Mouse (Mus musculus): ENCODE measurements around the gene Mucl3. TPM values are rescaled to one million over a fixed set of nuclear protein-coding genes. Genes with fewer than 3 reads are reported as not detected.

Mucl3 gene
- polyA plus RNA-seq, 1 experiment from 2014 or later: 0.08 TPM

DNA sequence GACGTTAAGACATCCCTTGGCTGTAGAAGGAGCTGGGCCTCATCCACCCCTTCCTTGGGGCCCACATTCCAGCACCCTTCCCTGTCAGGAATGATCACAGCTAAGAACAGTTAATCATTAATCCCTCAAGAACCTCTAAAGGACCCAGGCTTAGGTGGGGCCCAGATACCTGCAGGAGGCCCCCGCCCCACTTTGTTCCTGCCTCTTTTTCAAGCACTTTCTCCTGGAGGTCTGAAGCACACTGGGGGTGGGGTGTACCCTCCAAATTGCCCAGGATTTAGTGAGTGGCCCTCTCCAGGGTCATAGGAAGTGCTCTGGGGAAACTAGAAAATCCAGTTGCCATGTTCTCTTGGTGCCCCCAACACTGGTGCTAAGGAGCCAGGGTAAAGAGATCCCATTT lies 5.9 kb upstream of the Mucl3 start:
- Histone ChIP-seq H3K9me3 (ENCODE audit: control insufficient read depth, low read length) (no peaks in the 10 kb centered on the region), H3K4me1 (ENCODE audit: control insufficient read depth, insufficient read depth, low read length) (no peaks in the 10 kb centered on the region), H3K4me3 (ENCODE audit: low read depth, low read length) (no peak overlapping the region), H3K9ac (ENCODE audit: low read depth, low read length) (no peak overlapping the region), H3K27ac (replicated peaks; ENCODE audit: low read depth, low read length) (no peak overlapping the region), H3K4me2 (ENCODE audit: low read depth, low read length) (no peak overlapping the region), H3K36me3 (ENCODE audit: control insufficient read depth, insufficient read depth, low read length) (no peaks in the 10 kb centered on the region), H3K27me3 (replicated peaks; ENCODE audit: control insufficient read depth, insufficient read depth, low read length) (no peaks in the 10 kb centered on the region)
- 64% methylated on average over 2 of the region's 2 CpGs for WGBS
- DNase-seq (ENCODE audit: low spot score) (peak; percentile 6), ATAC-seq (ENCODE audit: low read depth) (no peak)

DNA sequence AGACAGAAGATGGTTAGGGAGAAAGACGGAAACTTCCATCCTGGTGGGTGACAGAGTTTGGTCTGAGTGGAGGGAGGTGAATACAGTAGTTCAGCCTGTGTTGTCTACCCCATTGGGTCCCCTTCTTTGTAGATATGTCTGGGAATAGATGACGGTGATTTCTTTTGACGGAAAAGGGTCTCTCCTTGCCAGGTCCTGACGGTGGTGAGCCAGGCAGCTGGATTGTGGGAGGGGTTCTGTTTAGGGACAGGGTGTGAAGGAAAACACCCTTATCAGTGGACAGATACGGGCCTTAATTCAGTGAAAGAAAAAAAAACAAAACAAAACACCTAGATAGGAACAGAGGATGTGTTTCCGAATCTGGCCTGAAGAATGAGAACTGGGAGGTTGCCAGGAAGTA lies 4.1 kb downstream of the Mucl3 start:
- Histone ChIP-seq H3K4me3 (ENCODE audit: low read depth, low read length) (no peak overlapping the region), H3K36me3 (ENCODE audit: control insufficient read depth, insufficient read depth, low read length) (no peaks in the 10 kb centered on the region), H3K27ac (replicated peaks; ENCODE audit: low read depth, low read length) (peak overlapping the region; percentile 66), H3K27me3 (replicated peaks; ENCODE audit: control insufficient read depth, insufficient read depth, low read length) (no peaks in the 10 kb centered on the region), H3K9ac (ENCODE audit: low read depth, low read length) (no peak overlapping the region), H3K4me2 (ENCODE audit: low read depth, low read length) (peak overlapping the region; percentile 29), H3K4me1 (ENCODE audit: control insufficient read depth, insufficient read depth, low read length) (0 out of 2 replicates have a peak, but pooled peaks cover 7% of the 10 kb centered on the region), H3K9me3 (ENCODE audit: control insufficient read depth, low read length) (no peaks in the 10 kb centered on the region)
- DNase-seq (ENCODE audit: low spot score) (no peak), ATAC-seq (ENCODE audit: low read depth) (no peak)
- 74% methylated on average over 6 of the region's 6 CpGs for WGBS

- H3K4me3 ChIP-seq (ENCODE audit: low read depth, low read length): no peak overlapping the region
- no peak overlapping the region for H3K9ac ChIP-seq (ENCODE audit: low read depth, low read length)
- H3K9me3 ChIP-seq (ENCODE audit: control insufficient read depth, low read length): no peaks in the 10 kb centered on the region
- peak overlapping the region; percentile 39 for H3K4me2 ChIP-seq (ENCODE audit: low read depth, low read length)
- no peaks in the 10 kb centered on the region for H3K27me3 ChIP-seq (replicated peaks; ENCODE audit: control insufficient read depth, insufficient read depth, low read length)
- H3K27ac ChIP-seq (replicated peaks; ENCODE audit: low read depth, low read length): peak overlapping the region; percentile 66
- 23% methylated on average over 14 of the region's 14 CpGs for WGBS
- peak; percentile 95 for DNase-seq (ENCODE audit: low spot score)
- H3K4me1 ChIP-seq (ENCODE audit: control insufficient read depth, insufficient read depth, low read length): 0 out of 2 replicates have a peak, but pooled peaks cover 7% of the 10 kb centered on the region
- peak; percentile 94 for ATAC-seq (ENCODE audit: low read depth)
- H3K36me3 ChIP-seq (ENCODE audit: control insufficient read depth, insufficient read depth, low read length): no peaks in the 10 kb centered on the region
Measured at GRCm38 (mm10) chr17:35638475-35639190, 4.9 kb downstream of the Mucl3 start.

GRCm38 (mm10) chr17:35636363-35636762 lies 7.1 kb downstream of the Mucl3 start:
- Histone ChIP-seq H3K27ac (replicated peaks; ENCODE audit: low read depth, low read length) (no peak overlapping the region), H3K9me3 (ENCODE audit: control insufficient read depth, low read length) (no peaks in the 10 kb centered on the region), H3K4me3 (ENCODE audit: low read depth, low read length) (peak overlapping the region; percentile 43), H3K4me2 (ENCODE audit: low read depth, low read length) (peak overlapping the region; percentile 76), H3K4me1 (ENCODE audit: control insufficient read depth, insufficient read depth, low read length) (0 out of 2 replicates have a peak, but pooled peaks cover 7% of the 10 kb centered on the region), H3K36me3 (ENCODE audit: control insufficient read depth, insufficient read depth, low read length) (no peaks in the 10 kb centered on the region), H3K9ac (ENCODE audit: low read depth, low read length) (no peak overlapping the region), H3K27me3 (replicated peaks; ENCODE audit: control insufficient read depth, insufficient read depth, low read length) (no peaks in the 10 kb centered on the region)
- 40% methylated on average over 5 of the region's 5 CpGs for WGBS
- ATAC-seq (ENCODE audit: low read depth): no peak
- peak; percentile 51 for DNase-seq (ENCODE audit: low spot score)

DNA sequence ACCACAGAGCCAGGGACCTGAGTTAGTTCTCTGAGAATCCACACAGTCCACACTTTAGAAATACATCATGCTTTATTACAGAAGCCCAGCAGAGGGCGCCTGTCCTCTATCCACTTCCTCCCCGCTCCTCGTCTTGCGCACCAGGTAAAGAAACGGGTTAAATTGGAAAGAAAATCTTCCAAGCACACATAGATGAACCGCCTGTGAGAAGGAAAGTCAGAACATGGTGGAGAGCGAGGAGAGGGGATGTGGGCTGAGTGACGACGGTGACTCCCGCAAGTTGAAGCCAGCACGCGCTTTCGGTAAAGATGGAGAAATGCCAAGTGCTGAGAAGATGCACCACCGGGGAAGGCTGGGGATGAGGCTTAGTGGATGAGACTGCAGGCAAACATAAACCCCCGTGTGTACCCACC lies 7.8 kb downstream of the Mucl3 start:
- 2% methylated on average over 15 of the region's 15 CpGs for WGBS
- Histone ChIP-seq H3K4me1 (ENCODE audit: control insufficient read depth, insufficient read depth, low read length) (0 out of 2 replicates have a peak, but pooled peaks cover 7% of the 10 kb centered on the region), H3K36me3 (ENCODE audit: control insufficient read depth, insufficient read depth, low read length) (no peaks in the 10 kb centered on the region), H3K9me3 (ENCODE audit: control insufficient read depth, low read length) (no peaks in the 10 kb centered on the region), H3K27ac (replicated peaks; ENCODE audit: low read depth, low read length) (no peak overlapping the region), H3K9ac (ENCODE audit: low read depth, low read length) (peak overlapping the region; percentile 58; the same call in 1 of the 2 replicates), H3K4me3 (ENCODE audit: low read depth, low read length) (peak overlapping the region; percentile 43), H3K4me2 (ENCODE audit: low read depth, low read length) (peak overlapping the region; percentile 76), H3K27me3 (replicated peaks; ENCODE audit: control insufficient read depth, insufficient read depth, low read length) (no peaks in the 10 kb centered on the region)
- peak; percentile 82 for DNase-seq (ENCODE audit: low spot score)
- ATAC-seq (ENCODE audit: low read depth): peak; percentile 38

GRCm38 (mm10) chr17:35635202-35635601 lies 8.3 kb downstream of the Mucl3 start:
- H3K36me3 ChIP-seq (ENCODE audit: control insufficient read depth, insufficient read depth, low read length): no peaks in the 10 kb centered on the region
- no peaks in the 10 kb centered on the region for H3K27me3 ChIP-seq (replicated peaks; ENCODE audit: control insufficient read depth, insufficient read depth, low read length)
- DNase-seq (ENCODE audit: low spot score) (no peak), ATAC-seq (ENCODE audit: low read depth) (no peak)
- WGBS: 70% methylated on average over 3 of the region's 3 CpGs
- H3K27ac ChIP-seq (replicated peaks; ENCODE audit: low read depth, low read length): no peak overlapping the region
- 0 out of 2 replicates have a peak, but pooled peaks cover 7% of the 10 kb centered on the region for H3K4me1 ChIP-seq (ENCODE audit: control insufficient read depth, insufficient read depth, low read length)
- no peaks in the 10 kb centered on the region for H3K9me3 ChIP-seq (ENCODE audit: control insufficient read depth, low read length)
- H3K9ac ChIP-seq (ENCODE audit: low read depth, low read length): no peak overlapping the region
- H3K4me2 ChIP-seq (ENCODE audit: low read depth, low read length): no peak overlapping the region
- H3K4me3 ChIP-seq (ENCODE audit: low read depth, low read length): no peak overlapping the region

GRCm38 (mm10) chr17:35633992-35634391 lies 9.5 kb downstream of the Mucl3 start:
- Histone ChIP-seq H3K9ac (ENCODE audit: low read depth, low read length) (no peak overlapping the region), H3K4me2 (ENCODE audit: low read depth, low read length) (no peak overlapping the region), H3K4me3 (ENCODE audit: low read depth, low read length) (no peak overlapping the region), H3K27ac (replicated peaks; ENCODE audit: low read depth, low read length) (no peak overlapping the region), H3K36me3 (ENCODE audit: control insufficient read depth, insufficient read depth, low read length) (no peaks in the 10 kb centered on the region), H3K27me3 (replicated peaks; ENCODE audit: control insufficient read depth, insufficient read depth, low read length) (no peaks in the 10 kb centered on the region), H3K9me3 (ENCODE audit: control insufficient read depth, low read length) (no peaks in the 10 kb centered on the region), H3K4me1 (ENCODE audit: control insufficient read depth, insufficient read depth, low read length) (0 out of 2 replicates have a peak, but pooled peaks cover under 1% of the 10 kb centered on the region)
- ATAC-seq (ENCODE audit: low read depth) (peak; percentile 35; the same call in 1 of the 2 replicates), DNase-seq (ENCODE audit: low spot score) (peak; percentile 70)
- 28% methylated on average over 1 of the region's 1 CpGs for WGBS

DNA sequence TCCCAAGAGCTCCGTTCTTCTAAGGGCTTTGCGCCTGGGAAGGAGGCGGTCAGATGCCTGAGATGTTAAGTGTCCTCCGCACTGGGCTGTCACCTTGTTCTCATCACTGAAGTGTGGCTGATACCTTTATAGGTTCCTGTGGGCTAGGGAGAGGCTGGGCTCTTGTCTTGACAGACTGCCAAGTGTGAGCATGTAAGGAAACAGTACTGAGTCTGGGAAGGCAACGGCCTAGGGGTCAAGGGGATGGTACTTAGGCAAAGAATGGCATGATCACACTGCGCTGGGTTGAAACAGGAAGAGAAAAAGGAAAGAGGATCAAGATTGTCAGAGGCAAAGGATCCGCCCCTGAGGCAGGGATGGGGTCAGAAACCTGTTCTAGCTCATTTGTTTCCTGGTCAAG lies 17.0 kb downstream of the Mucl3 start, which contains the start of gene Gm9573:
Gene Gm9573 (minus strand): TSS at position 101 of the 400 bp plus-strand sequence.
- DNase-seq (ENCODE audit: low spot score) (no peak), ATAC-seq (ENCODE audit: low read depth) (no peak)
- no peaks in the 10 kb centered on the region for H3K9me3 ChIP-seq (ENCODE audit: control insufficient read depth, low read length)
- 80% methylated on average over 7 of the region's 7 CpGs for WGBS
- no peaks in the 10 kb centered on the region for H3K36me3 ChIP-seq (ENCODE audit: control insufficient read depth, insufficient read depth, low read length)
- H3K9ac ChIP-seq (ENCODE audit: low read depth, low read length): no peak within 1 kb of the TSS
- H3K27me3 ChIP-seq (replicated peaks; ENCODE audit: control insufficient read depth, insufficient read depth, low read length): no peaks in the 10 kb centered on the region
- H3K4me3 ChIP-seq (ENCODE audit: low read depth, low read length): no peak within 1 kb of the TSS
- no peaks in the 10 kb centered on the region for H3K4me1 ChIP-seq (ENCODE audit: control insufficient read depth, insufficient read depth, low read length)
- no peak within 1 kb of the TSS for H3K27ac ChIP-seq (replicated peaks; ENCODE audit: low read depth, low read length)
- no peak within 1 kb of the TSS for H3K4me2 ChIP-seq (ENCODE audit: low read depth, low read length)

DNA sequence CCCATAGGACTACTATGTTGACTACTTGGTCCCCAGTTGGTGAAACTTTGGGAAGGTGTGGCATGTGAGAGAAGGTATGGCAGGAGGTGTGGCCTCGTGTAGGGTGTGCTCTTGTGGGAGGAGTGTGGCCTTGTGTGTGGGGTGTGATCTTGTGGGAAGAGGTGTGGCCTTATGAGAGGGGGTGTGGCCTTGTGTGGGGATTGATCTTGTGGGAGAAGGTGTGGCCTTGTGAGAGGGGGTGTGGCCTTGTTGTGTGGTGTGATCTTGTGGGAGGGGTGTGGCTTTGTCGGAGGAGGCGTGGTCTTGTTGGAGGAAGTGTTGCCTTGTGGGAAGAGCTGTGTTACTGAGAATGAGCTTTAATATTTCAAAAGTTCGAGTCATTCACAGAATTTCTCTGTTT lies 26.4 kb downstream of the Mucl3 start:
- Histone ChIP-seq H3K4me2 (ENCODE audit: low read depth, low read length) (no peak overlapping the region), H3K4me1 (ENCODE audit: control insufficient read depth, insufficient read depth, low read length) (no peaks in the 10 kb centered on the region), H3K9me3 (ENCODE audit: control insufficient read depth, low read length) (no peaks in the 10 kb centered on the region), H3K27ac (replicated peaks; ENCODE audit: low read depth, low read length) (no peak overlapping the region), H3K27me3 (replicated peaks; ENCODE audit: control insufficient read depth, insufficient read depth, low read length) (no peaks in the 10 kb centered on the region), H3K9ac (ENCODE audit: low read depth, low read length) (no peak overlapping the region), H3K4me3 (ENCODE audit: low read depth, low read length) (no peak overlapping the region), H3K36me3 (ENCODE audit: control insufficient read depth, insufficient read depth, low read length) (no peaks in the 10 kb centered on the region)
- DNase-seq (ENCODE audit: low spot score) (no peak), ATAC-seq (ENCODE audit: low read depth) (no peak)
- 80% methylated on average over 4 of the region's 4 CpGs for WGBS

All from embryonic facial prominence, embryonic 14.5 days (tissue).